Mouse (Mus musculus) frontal cortex, postnatal 10 days (tissue): ENCODE measurements around the gene Sar1b.
"Not testable (repeated sequence)": the region's sequence is repeated elsewhere in the genome, so short reads cannot be mapped to it uniquely, and the experiment has no call there.

Experiments
- DNase-seq, 2 experiments: peaks; one replicate each; pipeline ENCODE4 v3.0.0; 2022; ENCODE audit warnings: low spot score in 2 of 2, mixed read lengths in 1 of 2

The Sar1b gene

GRCm38 (mm10) chr11:51763213-51763907 lies at the start of gene Sar1b, which contains the start of gene Sec24a:
TSS of gene Sar1b (plus strand) at chr11:51763687.
TSS of gene Sec24a (minus strand) at chr11:51763634.
- DNase-seq = peak; percentile 69 to 80

GRCm38 (mm10) chr11:51721066-51721465 lies 42.4 kb upstream of the Sar1b start:
- DNase-seq = no peak

- DNase-seq = no peak
Observed at GRCm38 (mm10) chr11:51732883-51733282, 30.6 kb upstream of the Sar1b start.

DNA sequence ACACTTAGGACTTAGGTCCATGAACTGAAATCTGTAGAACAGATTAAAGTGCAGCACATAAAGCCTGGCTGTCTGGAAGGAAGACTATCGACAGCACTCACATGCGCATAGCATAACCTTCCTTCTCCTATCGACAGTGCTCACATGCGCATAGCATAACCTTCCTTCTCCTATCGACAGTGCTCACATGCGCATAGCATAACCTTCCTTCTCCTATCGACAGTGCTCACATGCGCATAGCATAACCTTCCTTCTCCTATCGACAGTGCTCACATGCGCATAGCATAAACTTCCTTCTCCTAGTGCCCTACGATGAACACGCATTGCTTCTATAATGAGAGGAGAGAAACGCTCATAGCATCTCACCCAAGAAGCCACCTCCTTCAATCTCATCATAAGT lies 29.3 kb upstream of the Sar1b start:
- not testable (repeated sequence) for DNase-seq

- no peak for DNase-seq
Observed at GRCm38 (mm10) chr11:51738651-51739403, 24.7 kb upstream of the Sar1b start.

- no peak for DNase-seq
Observed at GRCm38 (mm10) chr11:51740701-51741100, 22.8 kb upstream of the Sar1b start.

GRCm38 (mm10) chr11:51746096-51746495 lies 17.4 kb upstream of the Sar1b start:
- DNase-seq = no peak

DNA sequence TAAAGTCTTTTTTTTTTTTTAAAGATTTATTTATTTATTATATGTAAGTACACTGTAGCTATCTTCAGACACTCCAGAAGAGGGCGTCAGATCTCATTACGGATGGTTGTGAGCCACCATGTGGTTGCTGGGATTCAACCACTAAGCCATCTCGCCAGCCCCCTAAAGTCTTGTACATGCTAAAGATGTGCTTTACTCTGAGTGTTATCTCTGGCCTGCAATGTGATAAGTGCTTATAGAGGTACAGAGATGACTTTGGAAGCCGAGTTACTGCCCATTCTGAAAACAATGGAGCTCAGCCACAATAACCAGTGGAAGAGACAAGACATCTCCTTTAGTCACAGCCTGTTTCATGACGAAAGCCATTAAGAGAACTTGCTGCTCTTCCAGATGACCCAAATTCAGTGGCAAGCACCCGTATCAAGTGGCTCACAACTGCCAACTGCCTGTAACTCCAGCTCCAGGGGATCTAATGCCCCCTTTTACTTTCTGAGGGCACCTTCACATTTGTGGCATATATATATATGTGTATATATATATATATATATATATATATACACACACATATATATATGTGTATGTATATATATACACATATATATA lies 11.8 kb upstream of the Sar1b start:
- not testable (repeated sequence) for DNase-seq

- DNase-seq = no peak
Observed at GRCm38 (mm10) chr11:51755621-51756311, 7.7 kb upstream of the Sar1b start.

DNA sequence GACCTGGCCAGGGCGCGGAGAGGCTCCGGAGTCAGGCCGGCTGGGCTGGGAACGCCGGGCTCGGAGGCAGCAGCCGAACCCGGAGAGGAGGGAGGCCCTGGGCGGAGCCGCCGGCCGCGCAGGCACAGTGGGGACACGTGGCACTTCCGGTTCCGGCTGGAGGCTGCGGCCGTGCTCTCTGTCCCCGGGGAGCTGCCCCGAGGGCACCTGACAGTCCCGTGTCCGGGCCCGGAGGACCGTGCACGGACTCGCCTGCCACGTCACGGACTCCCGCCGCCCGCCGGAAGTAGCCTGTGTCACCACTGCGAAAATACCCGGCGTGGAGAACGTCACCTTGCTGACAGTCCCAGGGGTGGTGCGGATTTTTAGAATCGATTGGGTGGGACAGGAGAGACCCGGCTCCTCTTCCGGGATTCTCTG lies 7.1 kb upstream of the Sar1b start:
- peak; percentile 87 to 88 for DNase-seq

DNA sequence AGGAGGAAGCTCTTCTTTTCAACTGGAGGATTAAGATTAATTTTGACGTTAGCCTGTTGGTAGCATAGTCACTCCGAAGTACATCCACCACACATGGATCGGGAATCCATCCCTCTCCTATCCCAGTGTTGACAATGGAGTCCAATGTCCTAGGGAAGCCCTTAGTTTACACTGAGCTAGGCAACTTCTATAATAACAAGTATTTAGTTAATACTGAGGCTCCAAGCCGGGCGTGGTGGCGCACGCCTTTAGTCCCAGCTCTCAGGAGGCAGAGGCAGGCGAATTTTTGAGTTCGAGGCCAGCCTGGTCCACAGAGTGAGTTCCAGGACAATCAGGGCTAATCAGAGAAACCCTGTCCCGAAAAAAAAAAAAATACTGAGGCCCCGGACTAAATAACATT lies 6.5 kb upstream of the Sar1b start:
- DNase-seq = no peak

- DNase-seq = no peak
Observed at GRCm38 (mm10) chr11:51757625-51758024, 5.9 kb upstream of the Sar1b start.

GRCm38 (mm10) chr11:51758207-51758606 lies 5.3 kb upstream of the Sar1b start:
- not testable (repeated sequence) for DNase-seq

GRCm38 (mm10) chr11:51759251-51759650 lies 4.2 kb upstream of the Sar1b start:
- no peak for DNase-seq

DNA sequence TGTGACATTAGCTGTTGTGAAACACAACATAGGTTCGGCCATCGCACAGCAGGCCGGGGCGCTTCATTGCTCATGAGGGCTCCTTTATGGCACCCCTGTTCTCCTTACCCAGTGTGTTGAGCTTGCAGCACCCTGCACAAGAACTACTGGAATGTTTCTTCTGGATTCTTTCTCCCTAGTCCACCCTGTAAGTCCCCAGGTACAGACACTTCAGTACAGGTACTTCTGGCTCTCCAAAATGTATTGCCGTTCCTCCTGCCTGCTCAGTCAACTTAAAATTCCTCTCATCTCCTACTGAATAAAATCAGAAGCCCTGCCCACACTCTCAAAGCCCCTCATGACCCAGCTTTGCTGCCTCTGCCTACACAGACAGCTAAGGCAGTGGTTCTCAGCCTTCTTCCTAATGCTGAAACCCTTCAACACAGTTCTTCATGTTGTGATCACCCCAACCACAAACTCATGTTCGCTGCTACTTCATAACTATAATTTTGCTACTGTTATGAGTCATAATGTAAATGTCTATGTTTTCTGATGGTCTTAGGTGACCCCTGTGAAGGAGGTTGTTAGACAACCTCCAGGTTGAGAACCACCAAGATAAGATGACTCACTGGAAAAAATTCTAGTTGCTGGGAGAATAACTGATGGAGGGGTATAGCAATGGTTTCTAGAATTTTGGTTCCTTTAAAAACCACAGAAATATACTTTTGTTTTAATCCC lies 3.4 kb upstream of the Sar1b start:
- no peak for DNase-seq

DNA sequence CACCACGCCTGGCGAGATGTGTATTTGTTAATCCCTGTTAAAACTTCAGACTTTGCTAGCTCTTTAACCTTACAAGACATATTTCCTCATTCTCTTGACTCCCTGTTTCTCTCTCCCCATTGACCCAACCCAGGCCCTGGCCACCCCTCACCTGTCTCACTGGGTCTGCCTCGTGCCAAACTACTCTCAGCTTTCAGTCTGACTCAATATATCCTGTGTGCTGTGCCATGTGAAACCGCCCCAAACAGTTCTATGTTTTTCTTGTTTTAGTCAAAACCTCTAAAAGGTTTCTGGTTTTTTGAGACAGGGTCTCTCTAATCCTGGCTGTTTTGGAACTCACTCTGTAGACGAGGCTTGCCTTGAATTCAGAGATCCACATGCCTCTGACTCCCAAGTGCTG lies 2.2 kb upstream of the Sar1b start:
- no peak for DNase-seq

GRCm38 (mm10) chr11:51763955-51764354 lies 468 bp downstream of the Sar1b start:
- no peak for DNase-seq

DNA sequence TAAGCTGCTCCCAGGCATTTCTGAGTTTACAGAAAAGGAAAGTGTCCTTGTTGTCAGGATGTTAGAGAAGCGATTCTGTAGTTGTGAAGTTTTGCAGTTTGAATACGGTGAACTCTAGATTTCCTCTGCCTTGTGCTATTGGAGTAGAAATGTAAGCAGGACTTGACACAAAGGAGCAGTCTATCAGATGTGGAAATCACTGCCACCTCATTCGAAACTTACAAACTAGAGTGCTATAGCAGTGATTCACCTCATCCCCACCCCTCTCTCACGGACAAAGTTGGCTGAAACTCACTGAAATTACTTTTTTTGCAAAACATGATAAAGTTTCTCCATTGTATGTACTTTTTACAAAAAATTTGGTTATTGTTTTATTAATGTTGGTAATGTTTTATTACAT lies 1.3 kb downstream of the Sar1b start:
- DNase-seq = no peak

DNA sequence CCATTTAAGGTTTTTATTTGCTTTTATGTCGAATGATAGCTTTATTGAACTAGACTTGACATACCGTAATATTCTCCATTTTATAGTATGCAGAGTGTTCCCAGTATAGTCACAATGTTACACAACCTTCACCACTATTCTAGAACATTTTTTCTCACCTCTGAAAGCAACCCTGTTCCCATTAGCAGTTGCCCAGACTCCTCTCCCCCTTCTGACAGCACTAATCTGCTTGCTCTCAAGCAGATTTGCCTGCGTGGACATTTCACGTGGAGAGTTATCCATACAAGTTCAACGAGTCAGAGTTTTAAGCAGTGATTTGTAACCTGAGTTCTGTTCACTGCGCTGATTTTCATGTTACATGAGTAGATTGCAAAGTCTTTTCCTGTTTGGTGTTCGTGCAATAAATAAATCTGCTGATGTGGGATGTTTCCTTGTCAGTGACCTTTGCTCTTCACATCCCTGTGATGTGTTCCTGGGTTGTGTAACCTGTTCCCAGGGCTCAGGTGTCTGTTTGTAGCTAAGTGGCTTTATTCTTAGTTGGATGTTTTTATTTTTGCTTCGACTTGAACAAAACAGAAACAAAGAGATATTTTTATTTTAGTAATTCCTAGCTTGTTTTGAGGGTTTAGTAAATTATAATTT lies 4.2 kb downstream of the Sar1b start:
- DNase-seq = no peak

GRCm38 (mm10) chr11:51768296-51768695 lies 4.8 kb downstream of the Sar1b start:
- DNase-seq = no peak

GRCm38 (mm10) chr11:51775507-51775906 lies 12.0 kb downstream of the Sar1b start:
- no peak for DNase-seq
